Mouse (Mus musculus) sigmoid colon, adult 10 weeks (tissue): Measurements from ENCODE around the gene Csf2rb. TPM values are rescaled to one million over a fixed set of nuclear protein-coding genes. Genes with fewer than 3 reads are reported as not detected.

Source experiments
- polyA plus RNA-seq: library from polyadenylated mRNA; stranded (reverse); fragments of 350-450 nt; fragmentation: Illumina TruSeq; extraction: RNeasy Lipid Tissue Mini Kit (QIAGEN cat#74804); gene quantifications from one replicate; pipeline ENCODE4 v1.2.3, GENCODE M21; 2014; ENCODE audit warnings: low read depth, low replicate concordance

Gene Csf2rb
- 2.7 TPM for polyA plus RNA-seq

GRCm38 (mm10) chr15:78325671-78326339 lies at the start of gene Csf2rb:
TSS of gene Csf2rb (plus strand) at chr15:78325752.

GRCm38 (mm10) chr15:78305341-78305933 lies 20.1 kb upstream of the Csf2rb start, which contains the start of gene Csf2rb2:
TSS of gene Csf2rb2 (minus strand) at chr15:78305721.

DNA sequence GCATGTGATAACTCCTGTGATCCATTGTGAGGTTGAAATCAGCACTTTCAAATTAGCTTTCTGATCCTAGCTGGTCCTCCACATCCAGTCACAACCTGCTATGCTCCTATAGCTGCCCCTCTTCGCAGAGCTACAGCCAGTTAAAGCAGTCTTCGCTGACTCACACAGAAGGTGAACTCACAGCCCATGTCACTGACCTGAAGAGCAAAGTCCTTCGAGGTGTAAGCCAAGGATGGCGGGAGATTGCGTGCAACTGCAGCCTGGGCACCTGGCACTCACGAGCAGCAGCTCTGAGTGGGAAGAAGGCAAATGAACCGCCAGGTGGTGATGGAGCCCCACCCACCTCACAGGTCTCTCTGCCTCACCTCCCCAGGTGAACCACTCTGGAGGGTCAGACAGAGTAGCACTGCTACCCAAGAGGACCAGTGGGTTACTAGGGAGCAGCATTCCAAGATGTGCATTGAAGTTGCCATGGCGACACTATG lies 70.0 kb downstream of the Csf2rb start, which contains the start of gene Tex33:
Gene Tex33 (minus strand): TSS at position 435 of the 485 bp plus-strand sequence.

Other genes with a start within 250 kb of the Csf2rb start
- gene Cacng2, start 205.7 kb upstream of the Csf2rb start, polyA plus RNA-seq: 0.06 TPM
- 5.5 TPM for gene Ift27, start 151.6 kb upstream of the Csf2rb start, polyA plus RNA-seq
- gene Pvalb, start 119.4 kb upstream of the Csf2rb start, polyA plus RNA-seq: not detected
- gene Ncf4, start 81.0 kb upstream of the Csf2rb start, polyA plus RNA-seq: not detected
- gene Csf2rb2, start 20.0 kb upstream of the Csf2rb start, polyA plus RNA-seq: 1.7 TPM
- gene Tex33, start 70.2 kb downstream of the Csf2rb start, polyA plus RNA-seq: not detected
- gene Tst, start 80.2 kb downstream of the Csf2rb start, polyA plus RNA-seq: 8.8 TPM
- 4.1 TPM for gene Mpst, start 80.7 kb downstream of the Csf2rb start, polyA plus RNA-seq
- gene Kctd17, start 102.8 kb downstream of the Csf2rb start, polyA plus RNA-seq: 5.5 TPM
- gene Tmprss6, start 142.9 kb downstream of the Csf2rb start, polyA plus RNA-seq: not detected
- gene Il2rb, start 169.5 kb downstream of the Csf2rb start, polyA plus RNA-seq: 0.44 TPM
- 15.3 TPM for gene C1qtnf6, start 205.7 kb downstream of the Csf2rb start, polyA plus RNA-seq
- gene Sstr3, start 218.9 kb downstream of the Csf2rb start, polyA plus RNA-seq: 0.16 TPM
- 1.6 TPM for gene Rac2, start 247.0 kb downstream of the Csf2rb start, polyA plus RNA-seq